Mouse (Mus musculus) small intestine, adult 2 months (tissue): ENCODE measurements at regions not wholly inside any gene's neighbourhood (a gene's known extent, or its start where the extent isn't known, plus 50 kb on each side); places are given as distances from the start of the nearest gene placed in this dataset.

ENCODE experiments used
- H3K27ac ChIP-seq: fragments of 200-500 bp; 2 replicates; pipeline ENCODE4 v1.5.1; 2012; ENCODE audit warnings: low read depth, low read length, control low read depth, inconsistent platforms; ENCODE audit not compliant: insufficient read depth
- H3K27me3 ChIP-seq: fragments of 200-500 bp; 2 replicates; pipeline ENCODE4 v1.6.1; 2012; ENCODE audit warnings: mild to moderate bottlenecking, moderate library complexity, low read length, inconsistent platforms; ENCODE audit not compliant: control insufficient read depth, insufficient read depth
- H3K36me3 ChIP-seq: fragments of 200-500 bp; 2 replicates; pipeline ENCODE4 v1.6.1; 2012; ENCODE audit warnings: mild to moderate bottlenecking, low read length, control low read depth, inconsistent platforms; ENCODE audit not compliant: control insufficient read depth, insufficient read depth
- H3K4me1 ChIP-seq: fragments of 200-500 bp; 2 replicates; pipeline ENCODE4 v1.6.1; 2012; ENCODE audit warnings: low read length, inconsistent platforms, mixed read lengths; ENCODE audit not compliant: control insufficient read depth, insufficient read depth, insufficient read length
- H3K4me3 ChIP-seq: fragments of 200-500 bp; 2 replicates; pipeline ENCODE4 v1.5.1; 2012; ENCODE audit warnings: low read depth, mild to moderate bottlenecking, control low read depth, inconsistent platforms, low read length, moderate library complexity
- CTCF ChIP-seq: fragments of 200-500 bp; IDR thresholded peaks from 2 replicates; pipeline ENCODE4 v1.5.1; 2012; ENCODE audit warnings: low read depth, mild to moderate bottlenecking, control low read depth, inconsistent platforms, low read length, moderate library complexity, mixed read lengths; ENCODE audit not compliant: insufficient replicate concordance, insufficient read length; ENCODE audit errors: extremely low read depth
- POLR2A ChIP-seq: fragments of 200-500 bp; IDR thresholded peaks from 2 replicates; pipeline ENCODE4 v1.6.1; 2012; ENCODE audit warnings: low read depth, mild to moderate bottlenecking, control low read depth, inconsistent platforms, low read length, moderate library complexity
- WGBS: fragments of 180-500 bp; shearing (Covaris S2); methylation state at CpG from one replicate; pipeline ENCODE4 v1.1.7; 2018; 5-methylcytosine and 5-hydroxymethylcytosine counted together

- Histone ChIP-seq H3K27me3 (no peaks in the 10 kb centered on the region), H3K4me1 (no peaks in the 10 kb centered on the region; the same call in 1 of the 2 replicates), H3K36me3 (no peaks in the 10 kb centered on the region), H3K4me3 (no peak overlapping the region), H3K27ac (no peak overlapping the region)
- TF ChIP-seq POLR2A (no peak), CTCF (no peak)
- 84% methylated on average over 6 of the region's 6 CpGs for WGBS
These were observed 254.3 kb upstream of the Gadl1 start for GRCm38 (mm10) chr9:115654933-115655332.

DNA sequence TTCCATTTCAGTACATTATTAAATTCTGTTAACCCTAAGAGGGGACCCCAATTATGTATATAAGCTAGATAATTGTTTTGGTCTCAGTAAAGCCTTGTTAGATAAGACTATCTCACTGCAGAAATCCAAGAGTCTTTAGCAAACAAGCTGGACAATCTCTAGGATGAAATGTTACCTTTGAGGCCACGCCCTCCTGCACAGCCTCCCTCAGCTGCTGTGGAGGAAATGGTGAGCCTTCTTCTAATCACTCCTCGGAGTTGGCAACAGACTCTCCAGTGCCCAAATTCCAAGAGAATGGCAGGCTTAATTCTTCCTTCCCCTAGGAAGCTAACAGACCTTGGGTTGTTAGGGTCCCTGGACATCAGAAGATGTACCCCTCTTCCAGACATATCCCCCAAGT, 252.7 kb upstream of the Gadl1 start:
- Histone ChIP-seq H3K36me3 (no peaks in the 10 kb centered on the region), H3K4me1 (no peaks in the 10 kb centered on the region; the same call in 1 of the 2 replicates), H3K27me3 (no peaks in the 10 kb centered on the region), H3K27ac (no peak overlapping the region), H3K4me3 (no peak overlapping the region)
- WGBS, result 17% methylated on average over 2 of the region's 2 CpGs
- no peak for TF ChIP-seq POLR2A
- no peak for TF ChIP-seq CTCF

DNA sequence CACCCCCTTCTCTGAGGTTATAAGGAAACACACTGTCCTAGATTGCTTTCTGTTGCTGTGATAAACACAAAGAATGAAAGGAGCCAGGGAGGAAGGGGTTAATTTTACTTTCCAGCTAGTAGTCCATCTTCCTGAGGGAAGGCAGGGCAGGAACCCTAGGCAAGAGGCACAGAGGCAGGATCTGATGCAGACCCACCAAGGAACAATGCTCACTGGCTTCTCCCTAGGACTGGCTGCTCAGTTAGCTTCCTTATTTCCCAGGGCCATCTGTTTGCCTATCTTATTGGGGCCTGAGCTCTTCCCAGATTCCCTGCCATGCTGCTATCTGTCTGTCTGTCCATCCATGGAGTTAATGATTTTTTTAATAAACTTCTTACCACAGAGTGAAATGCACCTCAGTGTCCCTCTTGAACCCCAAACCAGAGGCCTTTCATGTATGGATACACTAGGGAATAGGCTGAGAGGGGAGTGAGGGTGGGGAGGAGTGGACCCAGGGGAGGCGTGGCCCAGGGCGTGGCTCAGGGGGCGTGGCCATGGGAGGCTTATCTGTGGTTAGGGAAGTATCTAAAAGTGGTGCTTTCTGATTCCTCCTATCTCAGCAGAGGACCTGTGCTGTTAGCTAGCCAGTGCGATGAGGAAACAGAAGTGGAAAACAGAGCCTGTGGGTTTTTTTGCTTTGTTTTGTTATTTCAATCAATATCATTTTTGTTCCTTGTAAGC, 252.1 kb upstream of the Gadl1 start:
- no peaks in the 10 kb centered on the region for H3K36me3 ChIP-seq
- no peak overlapping the region for H3K27ac ChIP-seq
- no peak overlapping the region for H3K4me3 ChIP-seq
- no peaks in the 10 kb centered on the region for H3K27me3 ChIP-seq
- WGBS, result 16% methylated on average over 4 of the region's 4 CpGs
- TF ChIP-seq CTCF (no peak), POLR2A (no peak)
- no peaks in the 10 kb centered on the region; the same call in 1 of the 2 replicates for H3K4me1 ChIP-seq

- Histone ChIP-seq H3K4me3 (no peak overlapping the region), H3K27me3 (no peaks in the 10 kb centered on the region), H3K27ac (no peak overlapping the region), H3K4me1 (no peaks in the 10 kb centered on the region; the same call in 1 of the 2 replicates), H3K36me3 (no peaks in the 10 kb centered on the region)
- WGBS, result 77% methylated on average over 5 of the region's 5 CpGs
- TF ChIP-seq CTCF, result no peak
These were observed 250.8 kb upstream of the Gadl1 start for GRCm38 (mm10) chr9:115658477-115658876.

- Histone ChIP-seq H3K27me3 (no peaks in the 10 kb centered on the region), H3K36me3 (no peaks in the 10 kb centered on the region), H3K4me3 (no peak overlapping the region), H3K27ac (no peak overlapping the region), H3K4me1 (no peaks in the 10 kb centered on the region; the same call in 1 of the 2 replicates)
- 42% methylated on average over 1 of the region's 1 CpGs for WGBS
- TF ChIP-seq POLR2A (no peak), CTCF (no peak)
These were observed 248.9 kb upstream of the Gadl1 start for GRCm38 (mm10) chr9:115660371-115660770.

DNA sequence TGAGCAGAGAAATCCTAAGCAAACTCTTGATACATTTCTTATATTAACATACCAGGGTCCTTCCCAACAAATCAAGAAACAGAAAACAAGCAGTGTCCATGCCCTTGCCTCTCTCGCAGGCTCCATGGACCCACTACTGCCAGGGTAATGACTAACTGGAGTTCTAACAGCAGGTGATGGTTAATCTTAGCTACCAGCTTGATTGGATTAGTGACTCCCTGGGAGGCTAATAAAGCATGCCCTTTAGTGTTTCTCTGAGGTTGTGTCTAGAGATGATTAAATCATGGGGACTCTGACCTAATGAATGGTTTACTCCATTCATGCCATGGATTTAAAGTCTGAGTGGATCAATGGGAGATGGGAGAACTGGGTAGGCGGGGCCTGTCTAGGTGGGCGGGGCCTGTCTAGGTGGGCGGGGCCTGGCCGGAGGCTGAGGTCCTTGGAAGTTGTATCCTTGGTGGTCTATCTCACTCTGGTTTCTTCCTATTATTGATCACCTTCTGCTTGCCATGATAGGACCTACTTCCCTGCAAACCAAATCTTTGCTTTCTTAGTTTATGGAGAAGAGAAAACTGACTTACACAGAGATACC, 247.3 kb upstream of the Gadl1 start:
- Histone ChIP-seq H3K27me3 (no peaks in the 10 kb centered on the region), H3K36me3 (no peaks in the 10 kb centered on the region), H3K27ac (no peak overlapping the region), H3K4me1 (no peaks in the 10 kb centered on the region; the same call in 1 of the 2 replicates), H3K4me3 (no peak overlapping the region)
- TF ChIP-seq CTCF (no peak), POLR2A (no peak)
- WGBS, result 76% methylated on average over 5 of the region's 5 CpGs

DNA sequence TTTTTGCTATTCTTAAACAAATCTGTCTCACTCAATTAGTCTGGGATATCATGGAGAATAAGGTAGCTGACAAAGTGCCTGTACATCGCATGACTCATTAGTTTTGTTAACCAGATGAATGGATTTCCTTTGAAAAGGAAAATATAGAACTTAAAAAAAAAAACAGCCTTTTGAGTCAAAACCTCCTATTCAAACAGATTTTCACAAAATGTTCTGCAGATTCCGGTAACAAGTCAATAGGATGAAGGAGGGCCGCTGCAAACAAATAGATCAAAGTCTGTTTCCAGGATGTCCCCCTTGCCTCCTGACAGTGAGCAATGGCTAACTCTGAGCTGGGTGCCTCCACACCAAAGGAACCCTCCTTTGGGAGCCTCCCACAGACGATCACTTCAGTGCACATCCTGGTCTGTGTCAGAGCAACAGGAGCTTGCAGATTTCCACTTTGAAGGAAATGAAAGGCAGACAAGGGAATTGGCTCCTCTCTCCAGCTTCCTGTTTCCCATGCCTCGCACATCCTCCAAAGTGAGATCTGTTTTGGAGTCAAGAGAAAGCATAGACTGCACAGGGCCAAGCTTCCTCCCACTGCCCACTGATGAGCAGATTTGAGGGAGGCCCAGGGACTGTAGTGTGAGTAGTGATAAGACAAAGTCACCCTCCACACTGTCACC, 243.8 kb upstream of the Gadl1 start:
- H3K4me1 ChIP-seq, result no peaks in the 10 kb centered on the region
- H3K36me3 ChIP-seq, result no peaks in the 10 kb centered on the region
- TF ChIP-seq CTCF (no peak), POLR2A (no peak)
- no peak overlapping the region for H3K4me3 ChIP-seq
- no peak overlapping the region for H3K27ac ChIP-seq
- no peaks in the 10 kb centered on the region for H3K27me3 ChIP-seq
- 73% methylated on average over 5 of the region's 5 CpGs for WGBS
